Mouse (Mus musculus): Measurements from ENCODE around the gene Pla2g5.
A peak's percentile ranks its signal among the peaks of the same experiment; 100 is the strongest.
"Not testable (repeated sequence)": the region's sequence is repeated elsewhere in the genome, so short reads cannot be mapped to it uniquely, and the experiment has no call there.

Pla2g5 gene

GRCm38 (mm10) chr4:138863344-138863998, at the start of gene Pla2g5:
TSS of gene Pla2g5 (minus strand) at chr4:138863482.
- no peak for DNase-seq

GRCm38 (mm10) chr4:138905624-138906337, 42.5 kb upstream of the Pla2g5 start:
- no peak for DNase-seq

- no peak for DNase-seq
Measured at GRCm38 (mm10) chr4:138899361-138899760, 36.1 kb upstream of the Pla2g5 start.

- DNase-seq = not testable (repeated sequence)
Measured at GRCm38 (mm10) chr4:138893789-138894188, 30.5 kb upstream of the Pla2g5 start.

- no peak for DNase-seq
Measured at GRCm38 (mm10) chr4:138892655-138893054, 29.4 kb upstream of the Pla2g5 start.

GRCm38 (mm10) chr4:138889635-138890034, 26.4 kb upstream of the Pla2g5 start:
- no peak for DNase-seq

- no peak for DNase-seq
Measured at GRCm38 (mm10) chr4:138889165-138889564, 25.9 kb upstream of the Pla2g5 start.

GRCm38 (mm10) chr4:138884261-138884660, 21.0 kb upstream of the Pla2g5 start:
- peak; percentile 87 for DNase-seq

- DNase-seq = peak; percentile 26
Measured at GRCm38 (mm10) chr4:138882179-138882578, 18.9 kb upstream of the Pla2g5 start.

GRCm38 (mm10) chr4:138880811-138881584, 17.7 kb upstream of the Pla2g5 start:
- no peak for DNase-seq

GRCm38 (mm10) chr4:138879808-138880207, 16.5 kb upstream of the Pla2g5 start:
- DNase-seq = no peak

GRCm38 (mm10) chr4:138878783-138879182, 15.5 kb upstream of the Pla2g5 start:
- DNase-seq = no peak

- no peak for DNase-seq
Measured at GRCm38 (mm10) chr4:138877731-138878130, 14.4 kb upstream of the Pla2g5 start, which contains the start of gene Pla2g2e. TSS of gene Pla2g2e (plus strand) at chr4:138877942.

- no peak for DNase-seq
Measured at GRCm38 (mm10) chr4:138875986-138876385, 12.7 kb upstream of the Pla2g5 start.

- DNase-seq = not testable (repeated sequence)
Measured at GRCm38 (mm10) chr4:138875275-138875674, 12.0 kb upstream of the Pla2g5 start.

- DNase-seq = no peak
Measured at GRCm38 (mm10) chr4:138873864-138874263, 10.6 kb upstream of the Pla2g5 start, which contains the start of gene Gm13030. TSS of gene Gm13030 (minus strand) at chr4:138873964.

- no peak for DNase-seq
Measured at GRCm38 (mm10) chr4:138868666-138869065, 5.4 kb upstream of the Pla2g5 start.

- peak; percentile 75 for DNase-seq
Measured at GRCm38 (mm10) chr4:138866413-138866812, 3.1 kb upstream of the Pla2g5 start.

- DNase-seq = no peak
Measured at GRCm38 (mm10) chr4:138865991-138866390, 2.7 kb upstream of the Pla2g5 start.

GRCm38 (mm10) chr4:138865092-138865491, 1.8 kb upstream of the Pla2g5 start:
- DNase-seq = no peak

- DNase-seq = peak; percentile 82
Measured at GRCm38 (mm10) chr4:138859728-138860127, 3.6 kb downstream of the Pla2g5 start.

- DNase-seq = peak; percentile 49
Measured at GRCm38 (mm10) chr4:138859245-138859644, 4.0 kb downstream of the Pla2g5 start.

GRCm38 (mm10) chr4:138858446-138858845, 4.8 kb downstream of the Pla2g5 start:
- no peak for DNase-seq

All from thymus, postnatal 4 days (tissue).